Mouse (Mus musculus) natural killer cell, adult 2 months (primary cell): ENCODE results near the gene Rnf19b.

ENCODE experiments used
- DNase-seq, 2 experiments: peaks; one replicate each; pipeline ENCODE4 v3.0.0; 2022; ENCODE audit warnings: low spot score in 2 of 2

The Rnf19b gene

GRCm38 (mm10) chr4:129117720-129118510 is 59.8 kb downstream of the Rnf19b start:
- DNase-seq = no peak

- DNase-seq = no peak
Measured at GRCm38 (mm10) chr4:129119708-129120107, 61.6 kb downstream of the Rnf19b start.

GRCm38 (mm10) chr4:129120520-129121445 is 62.7 kb downstream of the Rnf19b start:
- DNase-seq = peak in 1 of 2 experiments; percentile 43

- DNase-seq = no peak
Measured at GRCm38 (mm10) chr4:129121569-129122086, 63.6 kb downstream of the Rnf19b start, which contains the start of gene Hpca. TSS of gene Hpca (minus strand) at chr4:129122036.

DNA sequence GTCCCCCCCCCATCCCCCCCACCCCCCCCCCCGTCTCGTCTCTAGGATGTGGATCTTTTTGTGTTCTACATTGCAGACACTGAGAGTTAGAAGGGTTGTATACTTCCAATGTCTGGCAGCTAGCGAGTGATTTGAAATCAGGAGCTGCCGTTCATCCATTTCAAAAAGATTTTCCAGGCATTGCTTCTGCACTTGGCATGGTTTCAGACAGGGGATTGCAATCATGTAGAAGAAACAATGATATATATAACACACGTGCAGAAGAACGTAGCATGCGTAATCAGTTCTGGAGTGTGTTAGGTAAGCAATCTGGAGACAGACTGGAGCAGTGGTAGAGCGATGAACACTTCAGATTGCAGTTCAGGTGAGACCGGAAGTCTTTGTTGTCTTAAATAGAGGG is 64.0 kb downstream of the Rnf19b start:
- DNase-seq = no peak

- DNase-seq = no peak
Measured at GRCm38 (mm10) chr4:129122719-129123118, 64.6 kb downstream of the Rnf19b start.

- no peak for DNase-seq
Measured at GRCm38 (mm10) chr4:129124652-129125146, 66.6 kb downstream of the Rnf19b start.

DNA sequence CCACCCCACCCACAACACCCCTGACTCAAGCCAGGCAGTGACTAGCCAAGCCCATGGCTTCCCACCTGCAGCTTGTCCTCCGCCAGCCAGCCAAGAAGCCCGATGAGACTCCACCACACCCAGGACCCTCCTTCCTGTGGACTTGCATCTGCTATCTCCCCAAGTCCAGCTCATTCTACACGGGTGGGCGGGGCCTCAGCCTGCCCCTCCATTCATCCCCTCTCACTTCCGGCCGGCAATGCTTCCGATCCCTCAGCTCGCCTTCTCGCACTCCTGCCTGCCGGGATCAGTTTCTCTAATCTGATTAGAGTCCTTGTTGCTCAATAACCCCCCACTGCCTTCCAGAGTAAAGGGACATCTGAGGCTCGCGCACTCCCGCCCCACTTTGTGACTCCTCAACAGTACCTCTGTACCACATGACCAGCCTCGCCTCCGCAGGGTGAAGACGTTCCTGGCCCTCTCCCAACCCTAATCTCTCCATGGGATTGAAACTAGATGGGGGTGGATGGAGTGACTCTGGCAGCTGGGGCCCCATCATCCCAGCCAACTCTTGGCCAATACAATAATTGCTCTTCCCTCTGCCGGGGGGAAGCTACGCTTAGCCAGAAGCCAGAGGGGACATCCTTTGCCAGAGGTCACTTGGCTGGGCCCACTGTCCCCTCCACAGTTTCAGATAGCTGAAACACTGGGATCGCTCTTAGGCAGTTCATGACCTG is 67.8 kb downstream of the Rnf19b start:
- DNase-seq = no peak

GRCm38 (mm10) chr4:129128582-129129338 is 70.7 kb downstream of the Rnf19b start:
- DNase-seq = no peak

DNA sequence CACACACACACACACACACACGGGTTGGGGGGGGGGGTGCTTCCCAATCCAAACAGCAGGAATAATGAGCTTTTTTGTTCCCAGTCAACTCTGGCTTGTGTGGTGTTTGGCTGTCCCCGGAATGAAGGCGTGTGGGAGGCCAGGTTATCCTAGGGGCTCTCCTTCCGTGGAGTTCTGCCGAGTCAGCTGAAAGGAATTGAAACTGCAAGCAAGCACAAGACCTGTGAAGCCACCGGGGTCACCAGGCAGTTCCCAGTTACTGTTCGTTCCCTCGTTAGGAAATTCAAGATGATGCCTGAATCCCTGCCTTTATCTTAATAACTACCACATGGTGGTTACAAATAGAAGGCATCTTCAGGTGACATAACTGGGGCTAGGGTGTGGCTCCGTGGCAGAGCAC is 71.3 kb downstream of the Rnf19b start:
- no peak for DNase-seq

DNA sequence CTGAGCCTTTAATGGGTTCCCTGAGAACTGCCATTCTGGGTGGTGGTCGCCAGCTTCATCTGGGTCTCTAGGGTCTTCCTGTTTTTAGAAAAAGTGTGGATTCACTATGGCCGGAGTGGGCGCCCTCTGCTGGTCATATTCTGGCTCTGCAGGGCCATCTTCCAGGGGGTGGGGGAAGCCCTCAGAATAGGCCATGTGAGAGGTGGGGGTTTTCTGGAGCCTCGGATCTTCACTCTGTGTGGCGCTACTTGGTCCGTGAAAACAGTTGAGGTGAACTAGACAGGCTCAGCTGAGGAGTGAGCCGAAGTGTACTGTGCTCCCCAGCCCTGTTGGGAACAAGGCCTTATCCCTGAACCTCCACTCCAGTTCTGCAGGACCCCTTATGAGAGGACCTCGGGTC is 72.1 kb downstream of the Rnf19b start:
- peak; percentile 49 to 61 for DNase-seq

DNA sequence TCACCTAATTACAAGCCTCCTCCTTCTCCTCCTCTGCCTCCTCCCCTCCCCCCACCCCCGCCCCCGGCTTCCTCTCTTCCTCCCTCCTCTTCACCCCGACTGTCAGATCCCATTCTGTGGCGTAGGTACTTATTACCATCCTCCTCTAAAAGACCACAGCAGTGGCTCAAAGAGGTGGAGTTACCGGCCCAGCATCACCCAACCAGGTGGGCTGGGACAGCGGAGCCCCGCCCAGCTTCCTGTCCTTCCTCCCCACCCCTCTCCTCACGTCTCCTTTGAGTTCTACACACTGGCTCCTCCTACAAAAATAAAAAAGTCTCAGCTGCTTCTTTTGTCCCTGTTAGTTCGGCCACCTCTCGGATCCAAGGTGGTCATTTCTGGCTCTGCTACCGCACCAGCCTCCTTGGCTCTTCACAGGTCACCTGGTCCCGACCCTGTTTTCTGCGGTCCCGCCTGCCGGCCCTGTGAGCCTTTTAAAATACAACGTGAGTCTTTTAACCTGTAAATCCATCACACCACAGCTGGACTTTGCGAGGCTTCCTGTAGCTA is 72.8 kb downstream of the Rnf19b start:
- peak; percentile 34 to 44 for DNase-seq

DNA sequence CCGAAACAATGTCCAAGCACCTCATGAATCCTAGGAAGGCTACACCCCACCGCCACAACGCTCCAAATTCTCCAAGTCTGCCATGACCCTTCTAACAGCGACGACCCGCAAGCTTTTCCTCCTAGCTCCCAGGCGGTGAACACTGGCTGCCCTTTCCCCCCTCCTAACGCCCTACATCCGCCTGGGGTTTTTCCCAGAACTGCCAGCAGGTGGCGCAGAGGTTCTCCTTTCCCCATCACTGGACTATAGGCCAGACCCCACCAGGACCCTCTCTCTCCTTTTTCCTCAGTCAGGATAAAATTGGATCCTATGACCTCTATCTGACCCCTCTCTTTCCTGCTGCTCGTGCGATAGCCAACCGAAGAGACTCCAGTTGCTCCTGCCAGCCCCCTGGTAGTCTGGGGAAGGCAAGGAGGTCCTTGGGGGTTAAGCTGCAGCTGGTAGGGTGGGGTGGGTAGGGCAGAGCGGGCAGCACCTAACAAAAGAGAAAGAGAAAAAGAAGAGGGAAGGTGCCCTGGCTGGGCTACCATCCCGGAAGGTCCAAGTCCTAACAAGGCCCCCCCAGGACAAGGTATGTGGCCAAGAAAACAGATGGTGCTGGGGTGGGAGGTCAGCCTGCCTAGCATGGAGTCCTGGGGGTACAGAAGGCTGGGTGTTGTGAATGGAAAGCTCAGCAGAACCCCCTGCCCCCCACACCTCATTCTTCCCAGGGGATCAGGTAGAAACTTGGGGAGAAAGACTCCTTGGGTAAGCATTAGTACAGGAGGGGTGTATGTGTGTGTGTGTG is 76.9 kb downstream of the Rnf19b start:
- peak; percentile 49 to 66 for DNase-seq
